Mouse (Mus musculus) heart, embryonic 14.5 days (tissue): ENCODE data around the gene Cnbd2. TPM values are rescaled to one million over a fixed set of nuclear protein-coding genes. Genes with fewer than 3 reads are reported as not detected.
A peak's percentile ranks its signal among the peaks of the same experiment; 100 is the strongest.

ENCODE experiments used
- ATAC-seq: fragments of 200-750 bp; cut with Nextera tagmentation; 2 replicates; pipeline ENCODE4 v1.8.0; 2017; ENCODE audit warnings: low read depth, moderate TSS enrichment; ENCODE audit not compliant: insufficient number of reproducible peaks, insufficient read depth, low FRiP score
- H3K27ac ChIP-seq, 2 experiments: fragments of 200-500 bp in 1 of 2; fragments of 300-500 bp in 1 of 2; sonication (generic) in 1 of 2; replicated peaks in 1 of 2; 2 replicates each; pipeline ENCODE4 v1.5.1; 2012 to 2014; ENCODE audit warnings: low read depth in 2 of 2, low read length in 2 of 2, control low read depth in 1 of 2, mild to moderate bottlenecking in 1 of 2, mixed read lengths in 1 of 2; ENCODE audit not compliant: control insufficient read depth in 1 of 2, insufficient read depth in 1 of 2
- H3K27me3 ChIP-seq: fragments of 300-500 bp; sonication (generic); 2 replicates; pipeline ENCODE4 v1.6.1; 2014; ENCODE audit warnings: mild to moderate bottlenecking, low read length, control low read depth; ENCODE audit not compliant: control insufficient read depth, insufficient read depth
- H3K36me3 ChIP-seq: fragments of 300-500 bp; sonication (generic); 2 replicates; pipeline ENCODE4 v1.6.1; 2014; ENCODE audit warnings: mild to moderate bottlenecking, control low read depth, low read length, mixed read lengths; ENCODE audit not compliant: control insufficient read depth, insufficient read depth
- H3K4me1 ChIP-seq, 2 experiments: fragments of 200-500 bp in 1 of 2; fragments of 300-500 bp in 1 of 2; sonication (generic) in 1 of 2; 2 replicates each; pipeline ENCODE4 v1.6.1; 2012 to 2014; ENCODE audit warnings: low read length in 2 of 2, control low read depth in 1 of 2, mixed read lengths in 1 of 2; ENCODE audit not compliant: control insufficient read depth in 2 of 2, insufficient read depth in 2 of 2
- H3K4me2 ChIP-seq: fragments of 300-500 bp; sonication (generic); 2 replicates; pipeline ENCODE4 v1.6.1; 2014; ENCODE audit warnings: mild to moderate bottlenecking, low read length
- H3K4me3 ChIP-seq, 2 experiments: fragments of 200-500 bp in 1 of 2; fragments of 300-500 bp in 1 of 2; sonication (generic) in 1 of 2; 2 replicates each; pipeline ENCODE4 v1.5.1; 2012 to 2014; ENCODE audit warnings: low read length in 2 of 2, mild to moderate bottlenecking in 2 of 2, control low read depth in 1 of 2, low read depth in 1 of 2, moderate library complexity in 1 of 2; ENCODE audit not compliant: control insufficient read depth in 1 of 2, insufficient read depth in 1 of 2
- H3K9ac ChIP-seq: fragments of 300-500 bp; sonication (generic); 2 replicates; pipeline ENCODE4 v1.6.1; 2014; ENCODE audit warnings: mild to moderate bottlenecking, low read length
- H3K9me3 ChIP-seq: fragments of 300-500 bp; sonication (generic); 2 replicates; pipeline ENCODE4 v1.6.1; 2016; ENCODE audit warnings: low read length, control low read depth; ENCODE audit not compliant: control insufficient read depth
- WGBS: fragments of 180-500 bp; shearing (Covaris S2); extraction: QIAGEN DNeasy Blood & Tissue Kit; methylation state at CpG from one replicate; pipeline ENCODE4 v1.1.7; 2014; 5-methylcytosine and 5-hydroxymethylcytosine counted together
- polyA plus RNA-seq: library from polyadenylated mRNA; unstranded; fragments of >200 nt; fragmentation: Nextera tagmentation; extraction: Ambion mirVana; gene quantifications from 2 replicates; pipeline ENCODE4 v1.2.1, GENCODE M21; 2014

Gene Cnbd2
- 3.0 and 3.7 TPM in 2 replicates for polyA plus RNA-seq

GRCm38 (mm10) chr2:156312297-156312897 lies at the start of gene Cnbd2, which contains the start of gene Scand1:
Cnbd2 (plus strand) TSS chr2:156312299.
Scand1 (minus strand) TSS chr2:156312704.
- H3K36me3 ChIP-seq = peaks cover 11% of the 10 kb centered on the region; the same call in 1 of the 2 replicates
- peak within 1 kb of the TSS; percentile 97 for H3K9ac ChIP-seq
- no peaks in the 10 kb centered on the region for H3K27me3 ChIP-seq
- under 1% methylated on average over 49 of the region's 49 CpGs for WGBS
- H3K9me3 ChIP-seq = no peaks in the 10 kb centered on the region
- peak within 1 kb of the TSS; percentile 95 to 98 for H3K27ac ChIP-seq
- H3K4me1 ChIP-seq = peaks cover 0 to 4% of the 10 kb centered on the region in 2 experiments; a peak in 1 of 4 replicates
- H3K4me2 ChIP-seq = peak within 1 kb of the TSS; percentile 83
- peak; percentile 82 for ATAC-seq
- peak within 1 kb of the TSS; percentile 93 to 99 for H3K4me3 ChIP-seq

- Histone ChIP-seq H3K4me1 (peaks cover 3 to 8% of the 10 kb centered on the region in 2 experiments), H3K4me3 (no peak overlapping the region), H3K4me2 (no peak overlapping the region), H3K27me3 (no peaks in the 10 kb centered on the region), H3K27ac (no peak overlapping the region), H3K9me3 (no peaks in the 10 kb centered on the region), H3K9ac (no peak overlapping the region), H3K36me3 (peaks cover 52% of the 10 kb centered on the region)
- ATAC-seq = no peak
- WGBS = 85% methylated on average over 4 of the region's 4 CpGs
These were observed 48.8 kb upstream of the Cnbd2 start for GRCm38 (mm10) chr2:156263204-156263893.

DNA sequence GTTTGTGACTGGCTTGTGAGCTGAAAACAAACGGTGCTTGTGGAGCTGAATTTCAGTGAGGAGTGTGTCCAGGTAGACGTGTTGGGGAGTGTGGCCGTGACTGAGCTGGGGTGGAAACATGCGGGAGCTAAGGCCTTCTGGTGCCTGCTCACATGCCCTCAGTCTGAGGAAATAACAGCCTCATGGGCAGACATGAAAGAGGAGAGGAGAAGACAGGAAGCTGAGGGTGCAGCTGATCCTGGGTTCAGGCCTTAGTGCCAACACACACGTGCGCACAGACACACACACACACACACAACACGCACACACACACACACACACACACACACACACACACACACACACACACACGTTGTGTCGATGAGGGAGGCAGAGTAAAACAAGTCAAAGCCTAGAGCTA lies 44.5 kb upstream of the Cnbd2 start:
- no peak overlapping the region for H3K4me2 ChIP-seq
- H3K9me3 ChIP-seq = no peaks in the 10 kb centered on the region
- peaks cover 52% of the 10 kb centered on the region for H3K36me3 ChIP-seq
- ATAC-seq = no peak
- H3K27ac ChIP-seq = no peak overlapping the region
- H3K9ac ChIP-seq = no peak overlapping the region
- H3K4me3 ChIP-seq = no peak overlapping the region
- H3K27me3 ChIP-seq = no peaks in the 10 kb centered on the region
- H3K4me1 ChIP-seq = no peaks in the 10 kb centered on the region
- 93% methylated on average over 8 of the region's 9 CpGs for WGBS

DNA sequence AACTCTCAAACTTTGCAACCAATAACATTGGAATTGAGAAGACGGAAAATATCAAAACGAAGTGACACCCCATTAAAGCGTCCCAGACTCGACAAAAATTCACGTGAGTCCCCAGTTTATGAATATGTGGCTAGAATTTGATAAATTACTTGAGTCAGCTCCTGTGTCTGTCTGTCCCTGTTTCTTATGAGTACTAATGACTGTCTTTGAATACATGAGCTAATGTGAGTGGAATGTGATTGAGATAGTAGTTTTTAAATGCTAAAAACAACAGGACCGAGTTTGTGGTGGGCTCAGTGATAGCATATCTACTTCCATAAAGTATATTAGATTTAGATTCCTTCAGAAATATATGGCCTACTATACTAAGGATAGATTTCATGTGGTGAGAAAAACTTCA lies 39.5 kb upstream of the Cnbd2 start:
- WGBS = 73% methylated on average over 6 of the region's 6 CpGs
- H3K27me3 ChIP-seq = no peaks in the 10 kb centered on the region
- peaks cover 62% of the 10 kb centered on the region for H3K36me3 ChIP-seq
- ATAC-seq = no peak
- H3K4me3 ChIP-seq = no peak overlapping the region
- no peaks in the 10 kb centered on the region for H3K4me1 ChIP-seq
- no peaks in the 10 kb centered on the region for H3K9me3 ChIP-seq
- no peak overlapping the region for H3K9ac ChIP-seq
- no peak overlapping the region for H3K27ac ChIP-seq
- no peak overlapping the region for H3K4me2 ChIP-seq

- H3K9me3 ChIP-seq = no peaks in the 10 kb centered on the region
- 0 out of 2 replicates have a peak overlapping the region, but pooled peaks have one; percentile 11 for H3K4me2 ChIP-seq
- 9% methylated on average over 4 of the region's 4 CpGs for WGBS
- peaks cover 37% of the 10 kb centered on the region for H3K36me3 ChIP-seq
- peak overlapping the region; percentile 38; the same call in 1 of the 2 replicates for H3K9ac ChIP-seq
- no peak overlapping the region for H3K4me3 ChIP-seq
- peak overlapping the region; percentile 48 to 71; a peak in 3 of 4 replicates for H3K27ac ChIP-seq
- 0 out of 2 replicates have a peak, but pooled peaks have one; percentile 41 for ATAC-seq
- H3K4me1 ChIP-seq = peaks cover 5% of the 10 kb centered on the region in 2 experiments; a peak in 3 of 4 replicates
- no peaks in the 10 kb centered on the region for H3K27me3 ChIP-seq
These were observed 33.7 kb upstream of the Cnbd2 start for GRCm38 (mm10) chr2:156278226-156279017.

GRCm38 (mm10) chr2:156281227-156281626 lies 30.9 kb upstream of the Cnbd2 start:
- Histone ChIP-seq H3K4me2 (no peak overlapping the region), H3K9ac (no peak overlapping the region), H3K27ac (no peak overlapping the region), H3K9me3 (no peaks in the 10 kb centered on the region), H3K36me3 (peaks cover 35% of the 10 kb centered on the region), H3K4me3 (no peak overlapping the region), H3K4me1 (peaks cover 5% of the 10 kb centered on the region in 2 experiments; a peak in 3 of 4 replicates), H3K27me3 (no peaks in the 10 kb centered on the region)
- ATAC-seq = peak; percentile 57; the same call in 1 of the 2 replicates
- WGBS = 44% methylated on average over 4 of the region's 4 CpGs

DNA sequence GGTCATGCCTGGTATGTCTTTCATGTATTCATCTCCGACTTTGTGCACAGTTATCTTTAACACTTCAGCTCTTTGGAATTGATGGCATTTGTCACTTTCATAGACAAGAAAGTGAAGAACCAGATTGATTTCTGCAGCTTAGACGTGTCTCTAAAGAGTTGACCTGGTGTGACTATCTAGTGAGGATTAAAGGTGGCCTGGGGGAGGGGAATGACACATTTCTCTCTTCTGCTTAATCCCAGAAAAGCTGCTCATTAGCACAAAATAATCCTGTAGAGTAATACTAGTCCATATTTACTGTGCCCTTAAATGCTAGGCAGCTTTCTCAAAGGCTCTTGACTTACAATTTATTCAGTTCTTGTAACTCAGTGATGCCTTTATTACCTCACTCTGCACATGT lies 26.9 kb upstream of the Cnbd2 start:
- no peak overlapping the region for H3K27ac ChIP-seq
- H3K9me3 ChIP-seq = no peaks in the 10 kb centered on the region
- 45% methylated on average over 2 of the region's 2 CpGs for WGBS
- no peaks in the 10 kb centered on the region for H3K27me3 ChIP-seq
- ATAC-seq = no peak
- H3K4me2 ChIP-seq = no peak overlapping the region
- H3K36me3 ChIP-seq = peaks cover 48% of the 10 kb centered on the region
- peaks cover 6 to 8% of the 10 kb centered on the region in 2 experiments; a peak in 3 of 4 replicates for H3K4me1 ChIP-seq
- H3K4me3 ChIP-seq = no peak overlapping the region
- H3K9ac ChIP-seq = no peak overlapping the region
